Mouse (Mus musculus) kidney, adult 2 months (tissue): Measurements from ENCODE around the gene Mansc1.

Experiments
- CTCF ChIP-seq: fragments of 200-500 bp; conservative IDR thresholded peaks from 2 replicates; pipeline ENCODE4 v1.5.1; 2011; ENCODE audit warnings: low read depth, mild to moderate bottlenecking, control low read depth, low read length, moderate library complexity, mixed read lengths; ENCODE audit not compliant: insufficient read depth, insufficient read length
- POLR2A ChIP-seq: fragments of 200-500 bp; IDR thresholded peaks from one replicate; pipeline ENCODE4 v1.6.1; 2011; ENCODE audit warnings: low read depth, low read length, control low read depth

GRCm38 (mm10) chr6:134639210-134639609, 6.9 kb upstream of the Mansc1 start, which contains the start of gene Borcs5:
- TF ChIP-seq POLR2A (no peak), CTCF (no peak)
